Comparison of ENCODE assay signal across 12 mouse cellular contexts in genomic region chr6:52315441-52316412, GRCm38 (mm10). TPM values are rescaled to one million over a fixed set of nuclear protein-coding genes. Genes with fewer than 3 reads are reported as not detected.
DNase-seq lines count a peak whose midpoint lies in the region; ATAC-seq lines count a peak whose summit lies in the region.
"Had no signal": no experiment of that assay in that cellular context is flagged by ENCODE, and none has a peak within 500 bp of the region (broad histone marks: within the 10 kb centered on the region; RNA-seq: fewer than 3 reads in every experiment).

No protein-coding gene starts in this region.

- DNase-seq in heart, postnatal 10 days, result no peak
- DNase-seq in ZHBTc4 (ENCODE audit: low read depth, low spot score), result peak; percentile 35
- no peak for DNase-seq in ovary, postnatal 36 days (ENCODE audit: low spot score)
- DNase-seq in left cerebral cortex, postnatal 25 days (ENCODE audit: low spot score in 2 of 2), result no peak
- no peak for DNase-seq in adrenal gland, postnatal 14 days
- DNase-seq: adrenal gland, postnatal 10 days; gastrocnemius, postnatal 36 days had no signal

- H3K4me3 ChIP-seq in heart, embryonic 14.5 days (ENCODE audit: control insufficient read depth in 1 of 2, insufficient read depth in 1 of 2, low read depth in 1 of 2, low read length in 2 of 2), result peak overlapping the region in 1 of 2 experiments; percentile 34; a peak in 2 of 4 replicates
- H3K4me3 ChIP-seq in embryonic facial prominence, embryonic 15.5 days (replicated peaks), result peak overlapping the region; percentile 37
- peak overlapping the region; percentile 43 for H3K4me3 ChIP-seq in limb, embryonic 15.5 days

- no peak for ATAC-seq in heart, embryonic 14.5 days (ENCODE audit: insufficient number of reproducible peaks, insufficient read depth, low FRiP score, low read depth)
- no peak for ATAC-seq in embryonic facial prominence, embryonic 15.5 days (ENCODE audit: insufficient number of reproducible peaks, low FRiP score, low TSS enrichment, low read depth)
- no peak for ATAC-seq in limb, embryonic 15.5 days (ENCODE audit: insufficient number of reproducible peaks, low FRiP score, low TSS enrichment, low read depth)

- 9% methylated on average over 27 of the region's 27 CpGs for WGBS in heart, embryonic 14.5 days
- WGBS in embryonic facial prominence, embryonic 15.5 days, result 6% methylated on average over 27 of the region's 27 CpGs
- 25% methylated on average over 27 of the region's 27 CpGs for WGBS in limb, embryonic 15.5 days

- peaks cover 0 to 16% of the 10 kb centered on the region in 2 experiments; a peak in 3 of 4 replicates for H3K4me1 ChIP-seq in heart, embryonic 14.5 days (ENCODE audit: control insufficient read depth in 2 of 2, insufficient read depth in 2 of 2, low read length in 2 of 2)
- peaks cover 28% of the 10 kb centered on the region for H3K4me1 ChIP-seq in embryonic facial prominence, embryonic 15.5 days
- H3K4me1 ChIP-seq in limb, embryonic 15.5 days, result peaks cover 36% of the 10 kb centered on the region

- no peaks in the 10 kb centered on the region for H3K36me3 ChIP-seq in heart, embryonic 14.5 days (ENCODE audit: control insufficient read depth, insufficient read depth, low read length)
- no peaks in the 10 kb centered on the region for H3K36me3 ChIP-seq in embryonic facial prominence, embryonic 15.5 days
- H3K36me3 ChIP-seq in limb, embryonic 15.5 days, result no peaks in the 10 kb centered on the region

- no peak overlapping the region for H3K9ac ChIP-seq in heart, embryonic 14.5 days (ENCODE audit: low read length)
- no peak overlapping the region for H3K9ac ChIP-seq in embryonic facial prominence, embryonic 15.5 days
- no peak overlapping the region for H3K9ac ChIP-seq in limb, embryonic 15.5 days

- peak overlapping the region; percentile 66 for H3K4me2 ChIP-seq in heart, embryonic 14.5 days (ENCODE audit: low read length)
- peak overlapping the region; percentile 64 for H3K4me2 ChIP-seq in embryonic facial prominence, embryonic 15.5 days (replicated peaks)
- H3K4me2 ChIP-seq in limb, embryonic 15.5 days, result peak overlapping the region; percentile 83

- intact Hi-C loops in heart, postnatal 10 days (cut with DNase I), result loop anchor here (5.0 to 10.0 kb wide), 3 partner anchors 51 to 1138 kb away; partner anchors contain the start of genes Hoxa13 and Hoxa2
- intact Hi-C loops in left cerebral cortex, postnatal 25 days (cut with DNase I), result loop anchor here (5.0 kb wide), 2 partner anchors 308 to 1138 kb away; no protein-coding TSS in a partner anchor

- peaks cover 98% of the 10 kb centered on the region for H3K27me3 ChIP-seq in heart, embryonic 14.5 days (ENCODE audit: control insufficient read depth, insufficient read depth, low read length)
- H3K27me3 ChIP-seq in embryonic facial prominence, embryonic 15.5 days, result peaks cover 97% of the 10 kb centered on the region
- H3K27me3 ChIP-seq in limb, embryonic 15.5 days, result peaks cover 93% of the 10 kb centered on the region

- H3K27ac ChIP-seq in heart, embryonic 14.5 days (replicated peaks in 1 of 2; ENCODE audit: control insufficient read depth in 1 of 2, insufficient read depth in 1 of 2, low read depth in 2 of 2, low read length in 2 of 2), result no peak overlapping the region
- H3K27ac ChIP-seq in embryonic facial prominence, embryonic 15.5 days (replicated peaks), result no peak overlapping the region
- no peak overlapping the region for H3K27ac ChIP-seq in limb, embryonic 15.5 days

- no peaks in the 10 kb centered on the region for H3K9me3 ChIP-seq in heart, embryonic 14.5 days (ENCODE audit: control insufficient read depth, low read length)
- H3K9me3 ChIP-seq in embryonic facial prominence, embryonic 15.5 days (replicated peaks), result no peaks in the 10 kb centered on the region
- H3K9me3 ChIP-seq in limb, embryonic 15.5 days, result no peaks in the 10 kb centered on the region

RNA-seq across cellular contexts. Expression of gene Evx1, which starts 2.4 kb away (rescaled TPM):
- not detected in 2 replicates for polyA plus RNA-seq in heart, embryonic 14.5 days (2014; fragmentation: Nextera tagmentation; extraction: Ambion mirVana)
- not detected for total RNA-seq in heart, postnatal 10 days (2021)
- polyA plus RNA-seq in embryonic facial prominence, embryonic 15.5 days (2015; fragmentation: Nextera tagmentation; extraction: Ambion mirVana), result not detected in 2 replicates
- 0.19 and 0.59 TPM in 2 replicates for polyA plus RNA-seq in limb, embryonic 15.5 days (2015; fragmentation: Nextera tagmentation; extraction: Ambion mirVana)
- total RNA-seq in left cerebral cortex, postnatal 25 days (2021), result not detected
- not detected in 2 replicates for total RNA-seq in adrenal gland, postnatal 14 days (2021)
- total RNA-seq: adrenal gland, postnatal 10 days; common myeloid progenitor, adult 5-6 weeks; gastrocnemius, postnatal 36 days; layer of hippocampus, postnatal 10 days had no signal

RNA-seq across cellular contexts. Expression of gene Hoxa13, which starts 55.0 kb away (rescaled TPM):
- not detected in 2 replicates for polyA plus RNA-seq in heart, embryonic 14.5 days (2014; fragmentation: Nextera tagmentation; extraction: Ambion mirVana)
- not detected for total RNA-seq in heart, postnatal 10 days (2021)
- 0.08 TPM in 1 of 2 replicates, not detected in the other for polyA plus RNA-seq in embryonic facial prominence, embryonic 15.5 days (2015; fragmentation: Nextera tagmentation; extraction: Ambion mirVana)
- 11.0 and 17.4 TPM in 2 replicates for polyA plus RNA-seq in limb, embryonic 15.5 days (2015; fragmentation: Nextera tagmentation; extraction: Ambion mirVana)
- total RNA-seq in left cerebral cortex, postnatal 25 days (2021), result not detected
- total RNA-seq in adrenal gland, postnatal 14 days (2021), result not detected in 2 replicates
- total RNA-seq: adrenal gland, postnatal 10 days; common myeloid progenitor, adult 5-6 weeks; layer of hippocampus, postnatal 10 days had no signal
